Mouse (Mus musculus) stomach, postnatal 0 days (tissue): ENCODE data around the gene Osbpl6.

ENCODE experiments used
- CTCF ChIP-seq: IDR thresholded peaks from 2 replicates; pipeline ENCODE4 v1.5.1; 2016; ENCODE audit warnings: antibody characterized with exemption, low read depth, mild to moderate bottlenecking, moderate library complexity
- EP300 ChIP-seq: optimal IDR thresholded peaks from 2 replicates; pipeline ENCODE3; 2016; ENCODE audit warnings: antibody characterized with exemption

DNA sequence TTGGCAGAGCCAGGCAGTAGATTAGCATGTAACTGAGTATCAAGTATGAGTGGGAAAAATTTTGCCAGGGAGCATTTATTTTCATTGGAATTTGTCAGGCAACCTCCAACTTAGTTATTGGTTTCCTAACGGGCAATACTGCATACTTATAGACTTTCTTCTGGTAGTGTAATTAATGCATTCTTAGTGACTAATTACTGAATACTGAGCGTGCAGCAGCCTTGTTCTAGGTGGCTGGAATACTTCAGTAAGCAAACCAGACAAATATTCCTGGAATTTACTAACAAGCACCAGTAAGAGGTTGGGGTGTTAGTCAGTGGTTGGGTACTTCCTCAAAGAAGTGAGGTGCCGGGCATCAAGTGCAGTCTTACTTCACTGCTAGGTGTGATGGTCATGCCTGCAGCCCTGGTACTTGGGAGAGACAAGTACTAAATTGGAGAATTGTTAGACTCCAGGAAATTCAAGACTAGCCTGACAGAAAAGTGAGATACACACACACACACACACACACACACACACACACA is 186.2 kb downstream of the Osbpl6 start:
- TF ChIP-seq CTCF (no peak), EP300 (no peak)
